Mouse (Mus musculus) layer of hippocampus, adult 2 months (tissue): ENCODE data around the gene Myadm. TPM values are rescaled to one million over a fixed set of nuclear protein-coding genes. Genes with fewer than 3 reads are reported as not detected.
"Not testable (repeated sequence)": the region's sequence is repeated elsewhere in the genome, so short reads cannot be mapped to it uniquely, and the experiment has no call there.

ENCODE experiments used
- DNase-seq, 2 experiments: peaks; one replicate each; pipeline ENCODE4 v3.0.0; 2022; ENCODE audit warnings: low spot score in 2 of 2
- H3K27ac ChIP-seq: fragments of 200-600 bp; 2 replicates; pipeline ENCODE4 v1.8.1; 2022
- H3K4me3 ChIP-seq: fragments of 200-600 bp; 2 replicates; pipeline ENCODE4 v1.8.1; 2022; ENCODE audit warnings: mild to moderate bottlenecking
- CTCF ChIP-seq: fragments of 200-600 bp; conservative IDR thresholded peaks from 2 replicates; pipeline ENCODE4 v1.8.1; 2022; ENCODE audit warnings: antibody characterized with exemption, mild to moderate bottlenecking, moderate library complexity
- long read RNA-seq, 2 experiments: library from polyadenylated mRNA; stranded (forward); transcript quantifications; one replicate each; pipeline ENCODE4 v2.0.0; 2021; ENCODE audit warnings: borderline mapping rate in 2 of 2
- total RNA-seq, 2 experiments: library from RNA; stranded (reverse); gene quantifications; 2 replicates each; pipeline ENCODE4 v1.2.3; 2021

Myadm gene
- 10 to 100 TPM; 52.5 to 60.1 TPM for total RNA-seq
- long read RNA-seq, experiment 1, full-length matches to known transcripts = 41 of 41 reads
- long read RNA-seq, experiment 1, partial matches to known transcripts = 0 of 41 reads
- long read RNA-seq, experiment 1, other reads (novel, unspliced or antisense) = 0 of 41 reads
- long read RNA-seq, experiment 2, full-length matches to known transcripts = 55 of 66 reads
- long read RNA-seq, experiment 2, partial matches to known transcripts = 11 of 66 reads
- long read RNA-seq, experiment 2, other reads (novel, unspliced or antisense) = 0 of 66 reads

- DNase-seq = peak; percentile 45 to 59
- no peak for TF ChIP-seq CTCF
- H3K4me3 ChIP-seq = peak within 1 kb of the TSS; percentile 79
- peak within 1 kb of the TSS; percentile 94 for H3K27ac ChIP-seq
Measured at GRCm38 (mm10) chr7:3288976-3289970, at the start of gene Myadm, which contains the start of gene Prkcg. Myadm (plus strand) TSS chr7:3289080. Prkcg (plus strand) TSS chr7:3289179.

GRCm38 (mm10) chr7:3239193-3239592 is 49.7 kb upstream of the Myadm start:
- Histone ChIP-seq H3K4me3 (no peak overlapping the region), H3K27ac (no peak overlapping the region)
- TF ChIP-seq CTCF = peak; percentile 33
- no peak for DNase-seq

GRCm38 (mm10) chr7:3260701-3261100 is 28.2 kb upstream of the Myadm start:
- TF ChIP-seq CTCF = peak; percentile 41
- no peak for DNase-seq
- no peak overlapping the region for H3K27ac ChIP-seq
- no peak overlapping the region for H3K4me3 ChIP-seq

GRCm38 (mm10) chr7:3261446-3261845 is 27.4 kb upstream of the Myadm start:
- DNase-seq = no peak
- TF ChIP-seq CTCF = no peak
- H3K27ac ChIP-seq = peak overlapping the region; percentile 53; the same call in 1 of the 2 replicates
- H3K4me3 ChIP-seq = no peak overlapping the region

- peak; percentile 75 for TF ChIP-seq CTCF
- no peak for DNase-seq
- H3K4me3 ChIP-seq = no peak overlapping the region
- no peak overlapping the region for H3K27ac ChIP-seq
Measured at GRCm38 (mm10) chr7:3262789-3263188, 26.1 kb upstream of the Myadm start.

- DNase-seq = no peak
- H3K27ac ChIP-seq = no peak overlapping the region
- no peak; the same call in 1 of the 2 replicates for TF ChIP-seq CTCF
- H3K4me3 ChIP-seq = no peak overlapping the region
Measured at GRCm38 (mm10) chr7:3264390-3265022, 24.4 kb upstream of the Myadm start.

- TF ChIP-seq CTCF = no peak
- no peak overlapping the region for H3K27ac ChIP-seq
- no peak for DNase-seq
- no peak overlapping the region for H3K4me3 ChIP-seq
Measured at GRCm38 (mm10) chr7:3265311-3265710, 23.6 kb upstream of the Myadm start.

GRCm38 (mm10) chr7:3267261-3267660 is 21.6 kb upstream of the Myadm start:
- no peak for DNase-seq
- no peak for TF ChIP-seq CTCF
- no peak overlapping the region for H3K27ac ChIP-seq
- H3K4me3 ChIP-seq = no peak overlapping the region

- no peak for TF ChIP-seq CTCF
- no peak overlapping the region for H3K27ac ChIP-seq
- no peak overlapping the region for H3K4me3 ChIP-seq
- no peak for DNase-seq
Measured at GRCm38 (mm10) chr7:3267888-3268287, 21.0 kb upstream of the Myadm start.

- Histone ChIP-seq H3K4me3 (no peak overlapping the region), H3K27ac (no peak overlapping the region)
- no peak for DNase-seq
- no peak for TF ChIP-seq CTCF
Measured at GRCm38 (mm10) chr7:3268291-3268690, 20.6 kb upstream of the Myadm start.

GRCm38 (mm10) chr7:3272206-3272605 is 16.7 kb upstream of the Myadm start:
- TF ChIP-seq CTCF = no peak
- no peak overlapping the region for H3K4me3 ChIP-seq
- H3K27ac ChIP-seq = no peak overlapping the region; the same call in 1 of the 2 replicates
- DNase-seq = no peak

- no peak for TF ChIP-seq CTCF
- DNase-seq = no peak
- H3K4me3 ChIP-seq = no peak overlapping the region
- peak overlapping the region; percentile 71; the same call in 1 of the 2 replicates for H3K27ac ChIP-seq
Measured at GRCm38 (mm10) chr7:3275455-3276170, 13.3 kb upstream of the Myadm start.

- peak overlapping the region; percentile 32; the same call in 1 of the 2 replicates for H3K27ac ChIP-seq
- DNase-seq = peak in 1 of 2 experiments; percentile 3
- not testable (repeated sequence) for H3K4me3 ChIP-seq
Measured at GRCm38 (mm10) chr7:3276781-3277180, 12.1 kb upstream of the Myadm start.
